Mouse (Mus musculus): Measurements from ENCODE around the gene Rnf183.

DNA sequence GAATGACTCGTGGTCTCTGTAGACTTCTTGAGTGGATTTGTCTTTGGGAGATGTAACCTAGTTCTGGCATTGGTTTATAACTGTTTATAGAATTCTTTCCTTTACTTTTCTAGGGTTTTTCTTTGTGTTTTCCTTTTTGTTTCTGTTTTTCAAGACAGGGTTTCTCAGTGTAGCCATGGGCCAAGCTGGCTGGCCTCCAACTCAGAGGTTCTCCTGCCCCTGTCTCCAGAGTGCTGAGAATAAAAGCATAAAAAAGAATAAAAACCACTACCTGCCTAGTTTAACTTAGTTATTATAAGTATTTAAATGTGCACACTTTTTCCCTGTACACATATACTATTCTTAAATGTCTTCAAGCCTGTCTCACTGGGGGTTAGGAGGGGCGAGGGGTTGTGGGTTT, 24.7 kb downstream of the Rnf183 start:
- TF ChIP-seq CTCF (IDR thresholded peaks at IDR 0.05; ENCODE audit: low read depth) (no peak), EP300 (IDR thresholded peaks at IDR 0.05; ENCODE audit: low read depth) (no peak)
